Mouse (Mus musculus) C2C12 (cell line): ENCODE measurements at regions not wholly inside any gene's neighbourhood (a gene's known extent, or its start where the extent isn't known, plus 50 kb on each side); places are given as distances from the start of the nearest gene placed in this dataset.

Source experiments
- CTCF ChIP-seq: IDR thresholded peaks from one replicate; pipeline ENCODE4 v1.5.1; 2011; ENCODE audit not compliant: control insufficient read depth, insufficient read depth, insufficient read length
- FOSL1 ChIP-seq: IDR thresholded peaks from one replicate; pipeline ENCODE4 v1.8.0; 2011; ENCODE audit warnings: mild to moderate bottlenecking, low read length; ENCODE audit not compliant: poor library complexity, insufficient read depth, severe bottlenecking
- MAX ChIP-seq: IDR thresholded peaks from one replicate; pipeline ENCODE4 v1.6.1; 2011; ENCODE audit warnings: mild to moderate bottlenecking, control low read depth
- MYOD1 ChIP-seq: IDR thresholded peaks from one replicate; pipeline ENCODE4 v1.6.1; 2011; ENCODE audit warnings: low read depth; ENCODE audit not compliant: control insufficient read depth, insufficient read length
- MYOG ChIP-seq: IDR thresholded peaks from one replicate; pipeline ENCODE4 v1.6.1; 2011; ENCODE audit not compliant: control insufficient read depth, insufficient read length; ENCODE audit errors: extremely low read depth
- USF1 ChIP-seq: IDR thresholded peaks from one replicate; pipeline ENCODE4 v1.6.1; 2011; ENCODE audit warnings: low read depth, mild to moderate bottlenecking, control low read depth, moderate library complexity

- TF ChIP-seq CTCF (no peak), USF1 (no peak), MYOG (no peak), MAX (no peak), MYOD1 (no peak), FOSL1 (no peak)
Observed at GRCm38 (mm10) chr7:115376067-115376466, 632.6 kb downstream of the Insc start.
